Mouse (Mus musculus) intestine, embryonic 16.5 days (tissue): ENCODE results near the gene Nudt8. TPM values are rescaled to one million over a fixed set of nuclear protein-coding genes. Genes with fewer than 3 reads are reported as not detected.

Source experiments
- ATAC-seq: fragments of 200-750 bp; cut with Nextera tagmentation; 2 replicates; pipeline ENCODE4 v1.8.0; 2017; ENCODE audit warnings: moderate TSS enrichment, moderate library complexity
- H3K27ac ChIP-seq: fragments of 300-500 bp; sonication (generic); 2 replicates; pipeline ENCODE4 v1.5.1; 2014; ENCODE audit warnings: mild to moderate bottlenecking, low read length
- H3K27me3 ChIP-seq: fragments of 300-500 bp; sonication (generic); replicated peaks from 2 replicates; pipeline ENCODE4 v1.6.1; 2014; ENCODE audit warnings: low read length, control low read depth, mixed read lengths; ENCODE audit not compliant: control insufficient read depth, insufficient read depth
- H3K36me3 ChIP-seq: fragments of 300-500 bp; sonication (generic); 2 replicates; pipeline ENCODE4 v1.6.1; 2014; ENCODE audit warnings: low read length, control low read depth; ENCODE audit not compliant: control insufficient read depth, insufficient read depth
- H3K4me1 ChIP-seq: fragments of 300-500 bp; sonication (generic); 2 replicates; pipeline ENCODE4 v1.6.1; 2014; ENCODE audit warnings: low read length, control low read depth, mixed read lengths; ENCODE audit not compliant: control insufficient read depth, insufficient read depth
- H3K4me2 ChIP-seq: fragments of 300-500 bp; sonication (generic); 2 replicates; pipeline ENCODE4 v1.6.1; 2014; ENCODE audit warnings: low read depth, low read length, control low read depth
- H3K4me3 ChIP-seq: fragments of 300-500 bp; sonication (generic); 2 replicates; pipeline ENCODE4 v1.5.1; 2014; ENCODE audit warnings: mild to moderate bottlenecking, low read length
- H3K9ac ChIP-seq: fragments of 300-500 bp; sonication (generic); 2 replicates; pipeline ENCODE4 v1.6.1; 2014; ENCODE audit warnings: low read depth, low read length
- H3K9me3 ChIP-seq: fragments of 300-500 bp; sonication (generic); 2 replicates; pipeline ENCODE4 v1.6.1; 2016; ENCODE audit warnings: low read length, control low read depth; ENCODE audit not compliant: control insufficient read depth
- WGBS: fragments of 180-500 bp; shearing (Covaris S2); extraction: QIAGEN DNeasy Blood & Tissue Kit; methylation state at CpG from one replicate; pipeline ENCODE4 v1.1.7; 2014; 5-methylcytosine and 5-hydroxymethylcytosine counted together
- polyA plus RNA-seq: library from polyadenylated mRNA; unstranded; fragments of >200 nt; fragmentation: Nextera tagmentation; extraction: Ambion mirVana; gene quantifications from 2 replicates; pipeline ENCODE4 v1.2.1, GENCODE M21; 2015

Gene Nudt8
- polyA plus RNA-seq, 1 experiment from 2014 or later, result 40.9 TPM

DNA sequence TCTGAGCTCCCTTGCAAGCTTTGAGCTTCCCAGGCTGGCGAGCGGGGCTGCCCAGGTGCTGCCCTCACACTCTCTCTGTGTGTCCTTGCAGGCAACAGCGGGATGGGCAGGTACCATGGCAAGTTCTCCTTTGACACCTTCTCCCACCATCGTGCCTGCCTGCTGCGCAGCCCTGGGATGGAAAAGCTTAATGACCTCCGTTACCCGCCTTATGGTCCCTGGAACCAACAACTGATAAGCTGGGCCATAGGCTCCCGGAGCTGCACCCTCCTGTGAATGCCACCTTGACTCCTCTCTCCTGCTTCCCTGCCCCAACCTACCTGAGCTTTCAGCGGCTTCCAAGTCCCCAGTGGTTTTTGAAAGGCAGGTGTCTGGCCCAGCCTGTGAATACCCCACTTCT is 19.5 kb upstream of the Nudt8 start:
- no peak overlapping the region for H3K27ac ChIP-seq
- H3K4me3 ChIP-seq, result no peak overlapping the region
- no peaks in the 10 kb centered on the region for H3K27me3 ChIP-seq
- H3K4me1 ChIP-seq, result peaks cover 4% of the 10 kb centered on the region
- no peak overlapping the region for H3K4me2 ChIP-seq
- H3K9ac ChIP-seq, result no peak overlapping the region
- H3K9me3 ChIP-seq, result no peaks in the 10 kb centered on the region
- ATAC-seq, result no peak
- 70% methylated on average over 9 of the region's 9 CpGs for WGBS
- no peaks in the 10 kb centered on the region for H3K36me3 ChIP-seq

DNA sequence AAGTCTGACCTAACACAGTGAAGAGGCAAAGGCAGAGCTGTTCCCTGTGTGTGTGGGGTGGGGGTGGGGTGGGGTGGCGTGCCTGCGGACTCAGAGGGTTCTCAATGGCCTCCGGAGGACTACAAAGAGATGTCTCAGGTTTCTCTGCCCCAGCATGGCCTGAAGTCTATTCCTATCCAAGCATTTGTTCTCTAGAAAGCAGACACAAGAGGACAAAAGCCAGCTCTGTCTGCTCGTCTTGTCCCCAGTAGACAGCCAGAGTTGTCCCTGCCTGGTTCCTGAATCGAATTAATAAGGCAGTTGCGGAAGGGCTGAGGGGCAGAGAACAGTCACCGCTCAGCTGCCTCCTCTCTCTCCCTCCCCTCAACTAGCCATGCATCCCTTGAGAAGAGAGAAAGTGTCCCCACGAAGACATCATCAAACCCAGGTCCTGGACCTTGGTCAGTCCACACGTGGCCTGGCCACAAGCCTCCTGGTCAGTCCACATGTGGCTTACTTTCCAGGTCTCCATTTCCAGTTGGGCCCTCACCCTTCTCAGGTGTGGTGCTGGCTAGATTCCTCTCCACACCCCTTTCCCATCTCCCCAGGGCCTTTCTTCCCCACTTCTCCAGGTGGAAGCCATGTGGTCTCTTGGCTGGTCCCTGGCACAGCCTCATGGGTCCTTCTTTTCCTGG is 16.7 kb upstream of the Nudt8 start:
- H3K4me2 ChIP-seq, result no peak overlapping the region
- H3K36me3 ChIP-seq, result no peaks in the 10 kb centered on the region; the same call in 1 of the 2 replicates
- peaks cover 19% of the 10 kb centered on the region for H3K4me1 ChIP-seq
- no peak for ATAC-seq
- no peak overlapping the region; the same call in 1 of the 2 replicates for H3K9ac ChIP-seq
- no peaks in the 10 kb centered on the region for H3K27me3 ChIP-seq
- no peak overlapping the region for H3K27ac ChIP-seq
- no peak overlapping the region for H3K4me3 ChIP-seq
- no peaks in the 10 kb centered on the region for H3K9me3 ChIP-seq
- WGBS, result 56% methylated on average over 9 of the region's 9 CpGs

GRCm38 (mm10) chr19:3985261-3985681 is 15.1 kb upstream of the Nudt8 start:
- H3K9ac ChIP-seq, result 0 out of 2 replicates have a peak overlapping the region, but pooled peaks have one; percentile 23
- H3K4me1 ChIP-seq, result peaks cover 19% of the 10 kb centered on the region
- H3K27ac ChIP-seq, result peak overlapping the region; percentile 58
- H3K27me3 ChIP-seq, result no peaks in the 10 kb centered on the region
- H3K4me3 ChIP-seq, result no peak overlapping the region
- no peak overlapping the region for H3K4me2 ChIP-seq
- no peaks in the 10 kb centered on the region; the same call in 1 of the 2 replicates for H3K36me3 ChIP-seq
- 37% methylated on average over 8 of the region's 8 CpGs for WGBS
- no peaks in the 10 kb centered on the region for H3K9me3 ChIP-seq
- ATAC-seq, result 0 out of 2 replicates have a peak, but pooled peaks have one; percentile 17

- Histone ChIP-seq H3K9ac (peak within 1 kb of the TSS; percentile 63), H3K27me3 (no peaks in the 10 kb centered on the region), H3K27ac (peak within 1 kb of the TSS; percentile 58), H3K4me3 (peak within 1 kb of the TSS; percentile 32), H3K9me3 (no peaks in the 10 kb centered on the region), H3K4me1 (peaks cover 19% of the 10 kb centered on the region), H3K36me3 (no peaks in the 10 kb centered on the region; the same call in 1 of the 2 replicates), H3K4me2 (peak within 1 kb of the TSS; percentile 30)
- WGBS, result 8% methylated on average over 8 of the region's 8 CpGs
- peak; percentile 90 for ATAC-seq
Observed at GRCm38 (mm10) chr19:3986334-3986733, 14.0 kb upstream of the Nudt8 start, which contains the start of gene Acy3. TSS of gene Acy3 (plus strand) at chr19:3986570.

DNA sequence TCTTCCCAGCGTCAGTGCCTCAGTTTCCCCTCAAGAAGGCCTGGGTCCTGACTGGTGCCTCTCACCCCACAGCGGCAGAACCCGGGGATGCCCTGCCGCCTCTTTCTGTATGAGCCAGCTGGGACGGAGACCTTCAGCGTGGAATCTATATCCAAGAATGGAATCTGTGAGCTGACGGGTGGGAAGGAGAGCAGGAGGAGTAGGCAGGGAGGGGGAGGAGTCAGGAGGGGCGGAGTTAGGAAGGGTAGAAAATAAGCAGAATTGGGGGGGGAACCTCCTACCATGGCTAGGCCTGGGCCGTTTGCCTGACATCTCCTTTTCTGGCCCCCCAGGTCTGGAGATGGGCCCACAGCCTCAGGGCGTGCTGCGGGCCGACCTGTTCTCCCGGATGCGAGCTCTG is 12.3 kb upstream of the Nudt8 start:
- WGBS, result 87% methylated on average over 14 of the region's 14 CpGs
- no peaks in the 10 kb centered on the region for H3K27me3 ChIP-seq
- no peak overlapping the region for H3K9ac ChIP-seq
- no peaks in the 10 kb centered on the region for H3K9me3 ChIP-seq
- H3K36me3 ChIP-seq, result no peaks in the 10 kb centered on the region; the same call in 1 of the 2 replicates
- no peak overlapping the region for H3K4me3 ChIP-seq
- H3K4me2 ChIP-seq, result no peak overlapping the region
- no peak overlapping the region for H3K27ac ChIP-seq
- H3K4me1 ChIP-seq, result peaks cover 24% of the 10 kb centered on the region
- no peak for ATAC-seq

DNA sequence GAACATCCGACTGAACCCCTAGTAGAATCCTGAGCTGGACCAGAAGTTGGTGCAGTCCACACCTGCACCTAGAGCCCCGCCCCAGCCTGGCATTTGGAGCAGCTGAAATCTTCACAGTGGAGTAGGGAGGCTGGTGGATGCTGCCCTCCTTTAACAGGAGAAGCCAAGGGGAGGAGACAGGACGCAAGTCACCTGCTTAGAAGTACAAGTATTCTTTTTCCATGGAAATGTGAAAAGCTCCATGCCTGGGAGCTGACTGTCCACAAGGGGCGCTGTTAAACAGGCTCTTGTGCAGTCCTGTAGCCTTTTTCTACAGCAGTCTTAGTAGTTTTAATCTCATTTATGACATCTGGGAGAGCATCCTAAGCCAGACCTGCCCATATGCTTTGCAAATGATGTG is 11.6 kb upstream of the Nudt8 start:
- 91% methylated on average over 4 of the region's 4 CpGs for WGBS
- Histone ChIP-seq H3K4me3 (no peak overlapping the region), H3K4me2 (no peak overlapping the region), H3K4me1 (peaks cover 24% of the 10 kb centered on the region), H3K27me3 (no peaks in the 10 kb centered on the region), H3K9ac (no peak overlapping the region), H3K27ac (no peak overlapping the region), H3K36me3 (no peaks in the 10 kb centered on the region; the same call in 1 of the 2 replicates), H3K9me3 (no peaks in the 10 kb centered on the region)
- ATAC-seq, result no peak

DNA sequence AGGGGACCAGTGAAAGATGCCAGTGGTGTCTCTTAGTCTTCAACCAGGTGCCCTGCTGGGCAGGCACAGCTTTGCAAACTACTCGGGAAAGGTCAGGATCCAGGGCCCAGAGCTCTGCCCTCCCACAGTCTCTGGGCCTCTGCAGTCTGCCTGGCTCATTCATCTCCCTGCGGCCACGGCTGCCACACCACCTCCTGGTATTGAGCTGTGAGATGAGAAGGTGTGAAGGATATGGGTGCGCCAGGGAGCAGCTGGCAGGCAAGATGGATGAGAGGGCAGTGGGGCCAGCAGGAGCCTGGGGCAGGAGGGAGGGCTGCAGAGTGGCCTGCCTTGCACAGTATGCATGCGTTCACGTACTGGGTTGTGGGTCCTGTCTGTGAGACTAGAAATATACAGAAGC is 9.6 kb upstream of the Nudt8 start:
- Histone ChIP-seq H3K4me2 (no peak overlapping the region), H3K9ac (no peak overlapping the region), H3K27ac (no peak overlapping the region), H3K4me3 (no peak overlapping the region), H3K36me3 (no peaks in the 10 kb centered on the region; the same call in 1 of the 2 replicates), H3K9me3 (no peaks in the 10 kb centered on the region), H3K27me3 (no peaks in the 10 kb centered on the region), H3K4me1 (peaks cover 22% of the 10 kb centered on the region)
- ATAC-seq, result no peak
- 42% methylated on average over 6 of the region's 6 CpGs for WGBS

GRCm38 (mm10) chr19:3991562-3991961 is 8.8 kb upstream of the Nudt8 start:
- no peak overlapping the region for H3K4me2 ChIP-seq
- no peak overlapping the region for H3K27ac ChIP-seq
- peaks cover 14% of the 10 kb centered on the region for H3K4me1 ChIP-seq
- H3K4me3 ChIP-seq, result no peak overlapping the region
- no peaks in the 10 kb centered on the region; the same call in 1 of the 2 replicates for H3K36me3 ChIP-seq
- ATAC-seq, result no peak
- no peaks in the 10 kb centered on the region for H3K9me3 ChIP-seq
- WGBS, result 94% methylated on average over 3 of the region's 3 CpGs
- no peaks in the 10 kb centered on the region for H3K27me3 ChIP-seq
- H3K9ac ChIP-seq, result no peak overlapping the region

- ATAC-seq, result no peak
- Histone ChIP-seq H3K9me3 (no peaks in the 10 kb centered on the region), H3K4me1 (peaks cover 10% of the 10 kb centered on the region), H3K27ac (no peak overlapping the region), H3K4me3 (no peak overlapping the region), H3K4me2 (no peak overlapping the region), H3K9ac (no peak overlapping the region), H3K27me3 (no peaks in the 10 kb centered on the region), H3K36me3 (no peaks in the 10 kb centered on the region; the same call in 1 of the 2 replicates)
- 84% methylated on average over 3 of the region's 3 CpGs for WGBS
Observed at GRCm38 (mm10) chr19:3991966-3992365, 8.4 kb upstream of the Nudt8 start.
